Mouse (Mus musculus) hindbrain, embryonic 12.5 days (tissue): ENCODE measurements around the gene Cyb561. TPM values are rescaled to one million over a fixed set of nuclear protein-coding genes. Genes with fewer than 3 reads are reported as not detected.

ENCODE experiments used
- ATAC-seq: fragments of 200-750 bp; cut with Nextera tagmentation; 2 replicates; pipeline ENCODE4 v1.8.0; 2017; ENCODE audit warnings: moderate TSS enrichment; ENCODE audit not compliant: low FRiP score
- H3K27ac ChIP-seq: fragments of 300-500 bp; sonication (generic); 2 replicates; pipeline ENCODE4 v1.5.1; 2016; ENCODE audit warnings: mild to moderate bottlenecking
- H3K27me3 ChIP-seq: fragments of 300-500 bp; sonication (generic); 2 replicates; pipeline ENCODE4 v1.6.1; 2016; ENCODE audit warnings: mild to moderate bottlenecking
- H3K36me3 ChIP-seq: fragments of 300-500 bp; sonication (generic); 2 replicates; pipeline ENCODE4 v1.6.1; 2016; ENCODE audit warnings: mild to moderate bottlenecking
- H3K4me1 ChIP-seq: fragments of 300-500 bp; sonication (generic); 2 replicates; pipeline ENCODE4 v1.6.1; 2016
- H3K4me2 ChIP-seq: fragments of 300-500 bp; sonication (generic); replicated peaks from 2 replicates; pipeline ENCODE4 v1.6.1; 2016; ENCODE audit warnings: mild to moderate bottlenecking
- H3K4me3 ChIP-seq: fragments of 300-500 bp; sonication (generic); 2 replicates; pipeline ENCODE4 v1.5.1; 2016; ENCODE audit warnings: mild to moderate bottlenecking
- H3K9ac ChIP-seq: fragments of 300-500 bp; sonication (generic); 2 replicates; pipeline ENCODE4 v1.6.1; 2016; ENCODE audit warnings: mild to moderate bottlenecking, moderate library complexity
- H3K9me3 ChIP-seq: fragments of 300-500 bp; sonication (generic); replicated peaks from 2 replicates; pipeline ENCODE4 v1.6.1; 2016; ENCODE audit warnings: mild to moderate bottlenecking
- WGBS: fragments of 180-500 bp; shearing (Covaris S2); methylation state at CpG from one replicate; pipeline ENCODE4 v1.1.7; 2016; 5-methylcytosine and 5-hydroxymethylcytosine counted together
- polyA plus RNA-seq: library from polyadenylated mRNA; unstranded; fragments of >200 nt; fragmentation: Nextera tagmentation; extraction: Ambion mirVana; gene quantifications from 2 replicates; pipeline ENCODE4 v1.2.1, GENCODE M21; 2016

The Cyb561 gene
- polyA plus RNA-seq, 1 experiment from 2014 or later = 25.6 TPM

GRCm38 (mm10) chr11:105969516-105969915 lies 16.4 kb upstream of the Cyb561 start:
- no peak overlapping the region for H3K27ac ChIP-seq
- H3K36me3 ChIP-seq = no peaks in the 10 kb centered on the region
- no peak overlapping the region for H3K9ac ChIP-seq
- peaks cover 15% of the 10 kb centered on the region for H3K4me1 ChIP-seq
- H3K9me3 ChIP-seq = no peaks in the 10 kb centered on the region
- H3K27me3 ChIP-seq = peaks cover 50% of the 10 kb centered on the region
- no peak overlapping the region for H3K4me3 ChIP-seq
- H3K4me2 ChIP-seq = no peak overlapping the region
- no peak for ATAC-seq
- WGBS = 56% methylated on average over 1 of the region's 1 CpGs

GRCm38 (mm10) chr11:105968948-105969347 lies 15.8 kb upstream of the Cyb561 start:
- H3K4me3 ChIP-seq = no peak overlapping the region
- peak overlapping the region; percentile 99 for H3K4me2 ChIP-seq
- H3K4me1 ChIP-seq = peaks cover 15% of the 10 kb centered on the region
- H3K9ac ChIP-seq = no peak overlapping the region
- no peak for ATAC-seq
- H3K27ac ChIP-seq = no peak overlapping the region
- no peaks in the 10 kb centered on the region for H3K9me3 ChIP-seq
- H3K27me3 ChIP-seq = peaks cover 50% of the 10 kb centered on the region
- WGBS = 51% methylated on average over 10 of the region's 10 CpGs
- H3K36me3 ChIP-seq = no peaks in the 10 kb centered on the region

GRCm38 (mm10) chr11:105967741-105968574 lies 14.8 kb upstream of the Cyb561 start, which contains the start of gene Ace:
Gene Ace (plus strand): TSS chr11:105967945.
- Histone ChIP-seq H3K4me2 (peak within 1 kb of the TSS; percentile 99), H3K4me3 (peak within 1 kb of the TSS; percentile 57), H3K9me3 (no peaks in the 10 kb centered on the region), H3K36me3 (no peaks in the 10 kb centered on the region), H3K4me1 (peaks cover 15% of the 10 kb centered on the region), H3K27me3 (peaks cover 50% of the 10 kb centered on the region), H3K27ac (no peak within 1 kb of the TSS), H3K9ac (peak within 1 kb of the TSS; percentile 69)
- under 1% methylated on average over 75 of the region's 76 CpGs for WGBS
- ATAC-seq = peak; percentile 83

- H3K9ac ChIP-seq = no peak overlapping the region
- ATAC-seq = no peak
- 73% methylated on average over 4 of the region's 4 CpGs for WGBS
- peaks cover 50% of the 10 kb centered on the region for H3K27me3 ChIP-seq
- no peak overlapping the region for H3K4me2 ChIP-seq
- H3K9me3 ChIP-seq = no peaks in the 10 kb centered on the region
- no peak overlapping the region for H3K4me3 ChIP-seq
- no peaks in the 10 kb centered on the region for H3K36me3 ChIP-seq
- H3K27ac ChIP-seq = no peak overlapping the region
- H3K4me1 ChIP-seq = peaks cover 15% of the 10 kb centered on the region
Measured at GRCm38 (mm10) chr11:105966288-105966687, 13.2 kb upstream of the Cyb561 start.

GRCm38 (mm10) chr11:105964691-105965090 lies 11.6 kb upstream of the Cyb561 start:
- ATAC-seq = no peak
- Histone ChIP-seq H3K27ac (no peak overlapping the region), H3K9me3 (no peaks in the 10 kb centered on the region), H3K4me2 (no peak overlapping the region), H3K27me3 (peaks cover 39% of the 10 kb centered on the region), H3K9ac (no peak overlapping the region), H3K36me3 (no peaks in the 10 kb centered on the region), H3K4me3 (no peak overlapping the region), H3K4me1 (peaks cover 15% of the 10 kb centered on the region)
- WGBS = 64% methylated on average over 5 of the region's 5 CpGs

GRCm38 (mm10) chr11:105959355-105959754 lies 6.2 kb upstream of the Cyb561 start:
- no peaks in the 10 kb centered on the region for H3K4me1 ChIP-seq
- H3K27ac ChIP-seq = no peak overlapping the region
- no peak overlapping the region for H3K4me3 ChIP-seq
- H3K27me3 ChIP-seq = no peaks in the 10 kb centered on the region
- 49% methylated on average over 17 of the region's 17 CpGs for WGBS
- H3K36me3 ChIP-seq = no peaks in the 10 kb centered on the region
- ATAC-seq = no peak
- H3K4me2 ChIP-seq = no peak overlapping the region
- no peaks in the 10 kb centered on the region for H3K9me3 ChIP-seq
- H3K9ac ChIP-seq = no peak overlapping the region

- no peak overlapping the region for H3K4me2 ChIP-seq
- no peak overlapping the region for H3K4me3 ChIP-seq
- H3K36me3 ChIP-seq = no peaks in the 10 kb centered on the region
- no peaks in the 10 kb centered on the region for H3K4me1 ChIP-seq
- H3K9me3 ChIP-seq = no peaks in the 10 kb centered on the region
- no peak for ATAC-seq
- 59% methylated on average over 1 of the region's 1 CpGs for WGBS
- H3K9ac ChIP-seq = no peak overlapping the region
- H3K27ac ChIP-seq = no peak overlapping the region
- no peaks in the 10 kb centered on the region for H3K27me3 ChIP-seq
Measured at GRCm38 (mm10) chr11:105958566-105958965, 5.4 kb upstream of the Cyb561 start.

GRCm38 (mm10) chr11:105957501-105957900 lies 4.4 kb upstream of the Cyb561 start:
- ATAC-seq = no peak
- 41% methylated on average over 6 of the region's 6 CpGs for WGBS
- H3K4me2 ChIP-seq = no peak overlapping the region
- H3K27me3 ChIP-seq = no peaks in the 10 kb centered on the region
- no peaks in the 10 kb centered on the region for H3K36me3 ChIP-seq
- H3K4me3 ChIP-seq = no peak overlapping the region
- no peaks in the 10 kb centered on the region for H3K9me3 ChIP-seq
- no peak overlapping the region for H3K27ac ChIP-seq
- no peak overlapping the region for H3K9ac ChIP-seq
- H3K4me1 ChIP-seq = no peaks in the 10 kb centered on the region

GRCm38 (mm10) chr11:105955815-105956430 lies 2.8 kb upstream of the Cyb561 start:
- Histone ChIP-seq H3K4me1 (no peaks in the 10 kb centered on the region), H3K4me3 (no peak overlapping the region), H3K36me3 (no peaks in the 10 kb centered on the region), H3K9ac (no peak overlapping the region), H3K27ac (no peak overlapping the region), H3K9me3 (no peaks in the 10 kb centered on the region), H3K4me2 (no peak overlapping the region), H3K27me3 (no peaks in the 10 kb centered on the region)
- 92% methylated on average over 28 of the region's 28 CpGs for WGBS
- ATAC-seq = no peak

- no peak overlapping the region for H3K27ac ChIP-seq
- ATAC-seq = no peak
- H3K27me3 ChIP-seq = no peaks in the 10 kb centered on the region
- H3K4me3 ChIP-seq = no peak overlapping the region
- H3K4me2 ChIP-seq = no peak overlapping the region
- no peaks in the 10 kb centered on the region for H3K4me1 ChIP-seq
- 84% methylated on average over 6 of the region's 6 CpGs for WGBS
- H3K9me3 ChIP-seq = no peaks in the 10 kb centered on the region
- no peaks in the 10 kb centered on the region for H3K36me3 ChIP-seq
- H3K9ac ChIP-seq = no peak overlapping the region
Measured at GRCm38 (mm10) chr11:105953402-105953801, 266 bp upstream of the Cyb561 start.

- ATAC-seq = no peak
- Histone ChIP-seq H3K4me1 (no peaks in the 10 kb centered on the region), H3K9ac (no peak overlapping the region), H3K4me2 (no peak overlapping the region), H3K4me3 (no peak overlapping the region), H3K36me3 (no peaks in the 10 kb centered on the region), H3K27me3 (no peaks in the 10 kb centered on the region), H3K27ac (no peak overlapping the region), H3K9me3 (no peaks in the 10 kb centered on the region)
- whole genome bisulfite sequencing = 86% methylated on average over 9 of the region's 9 CpGs
Measured at GRCm38 (mm10) chr11:105952111-105952510, 1.0 kb downstream of the Cyb561 start.

GRCm38 (mm10) chr11:105951601-105952044 lies 1.5 kb downstream of the Cyb561 start:
- Histone ChIP-seq H3K4me3 (no peak overlapping the region), H3K4me2 (no peak overlapping the region), H3K9me3 (no peaks in the 10 kb centered on the region), H3K36me3 (no peaks in the 10 kb centered on the region), H3K27me3 (no peaks in the 10 kb centered on the region), H3K4me1 (no peaks in the 10 kb centered on the region), H3K27ac (no peak overlapping the region), H3K9ac (no peak overlapping the region)
- WGBS = 37% methylated on average over 3 of the region's 3 CpGs
- ATAC-seq = no peak
